Mouse (Mus musculus) erythroblast, adult 5-6 weeks (primary cell): Measurements from ENCODE around the gene Hoxa11. TPM values are rescaled to one million over a fixed set of nuclear protein-coding genes. Genes with fewer than 3 reads are reported as not detected.

Source experiments
- ATAC-seq: replicated peaks from 2 replicates; pipeline ENCODE4 v1.8.0; 2016; ENCODE audit warnings: moderate number of reproducible peaks, mild to moderate bottlenecking, moderate TSS enrichment, inconsistent platforms; ENCODE audit not compliant: poor library complexity, low FRiP score, severe bottlenecking
- total RNA-seq, 2 experiments: library from RNA; stranded (forward) in 1 of 2; stranded (reverse) in 1 of 2; fragments of 150-400 nt in 1 of 2; fragments of 200-764, 138-1000 nt in 1 of 2; gene quantifications; 2 replicates each; pipeline versions ENCODE4 v1.2.3 to v1.2.4; 2015 to 2017; ENCODE audit warnings: low replicate concordance in 2 of 2

Hoxa11 gene
- total RNA-seq, 2 experiments from 2014 or later, result not detected

DNA sequence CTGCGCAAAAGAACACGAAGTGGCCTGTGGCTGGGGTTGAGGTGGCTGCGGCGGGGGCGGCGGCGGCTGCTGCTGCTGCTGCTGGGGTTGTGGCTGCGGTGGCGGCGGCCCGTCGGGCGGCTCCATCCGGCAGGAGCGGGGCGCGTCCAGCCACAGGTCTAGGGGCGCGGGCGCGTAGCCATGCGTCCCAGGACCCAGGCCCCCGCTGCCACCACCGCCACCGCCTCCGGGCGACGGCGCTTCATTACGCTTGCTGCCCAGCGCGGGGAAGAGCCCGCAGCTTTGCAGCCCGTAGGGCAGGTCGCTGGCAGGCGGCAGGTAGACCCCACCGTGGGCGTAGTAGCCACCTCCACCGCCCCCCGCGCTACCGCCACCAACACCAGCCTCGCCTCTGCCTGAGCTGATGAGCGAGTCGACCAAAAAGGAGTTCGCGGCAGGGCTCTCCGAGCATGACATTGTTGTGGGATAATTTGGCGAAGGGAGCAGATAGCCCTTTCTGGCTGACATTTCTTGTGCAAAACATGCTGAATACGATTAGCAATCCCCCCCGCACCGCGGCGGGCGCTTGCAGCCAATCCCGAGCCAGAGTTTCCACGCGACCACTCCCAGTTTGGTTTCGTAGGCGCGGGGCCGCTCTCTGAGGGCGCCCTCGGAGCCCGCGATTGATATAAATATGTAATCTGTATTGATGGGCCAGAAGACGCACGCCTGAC lies 11.0 kb downstream of the Hoxa11 start:
- no peak for ATAC-seq

DNA sequence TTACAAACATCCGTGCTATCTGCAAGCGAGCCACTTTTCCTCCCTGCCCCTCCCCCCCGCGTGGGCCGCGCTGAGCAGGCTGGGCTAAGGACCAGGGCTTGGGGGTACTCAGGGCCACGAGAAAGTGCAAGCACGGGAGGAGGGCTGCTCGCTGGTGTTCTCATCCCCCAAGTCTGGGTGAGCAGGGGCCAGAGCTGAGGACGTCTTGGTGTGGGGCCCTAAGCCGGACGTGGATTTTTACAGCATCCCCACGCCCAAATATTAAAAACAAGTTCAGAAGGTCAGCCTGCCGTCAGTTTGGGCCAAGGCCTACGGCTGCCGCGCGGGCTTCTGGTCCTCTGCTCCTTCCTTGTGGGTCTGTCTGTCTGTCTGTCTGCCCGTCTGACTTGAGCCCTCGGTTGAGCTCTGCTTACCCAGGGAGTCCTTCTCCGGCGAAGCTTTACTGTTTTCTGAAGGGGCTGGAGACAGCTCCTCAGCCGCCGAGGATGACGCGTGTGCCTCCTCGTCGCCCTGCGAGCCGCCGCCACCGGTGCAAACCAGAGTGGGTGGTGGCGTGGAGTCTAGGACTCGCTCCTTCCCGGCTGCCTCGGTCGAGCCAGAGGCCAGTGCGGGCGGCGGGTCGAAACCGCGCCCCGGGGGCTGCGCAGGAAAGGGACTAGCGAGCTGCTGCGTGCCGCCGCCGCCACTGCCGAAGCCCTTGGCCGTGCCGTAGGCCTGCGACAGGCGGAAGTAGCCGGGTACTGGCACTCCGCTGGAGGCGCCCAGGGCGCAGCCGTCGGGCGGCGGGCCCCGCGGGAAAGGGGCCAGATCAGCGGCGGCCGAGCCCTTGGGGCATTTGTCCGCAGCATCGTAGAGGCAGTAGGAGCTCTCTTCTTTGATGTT lies 11.8 kb downstream of the Hoxa11 start:
- no peak for ATAC-seq

DNA sequence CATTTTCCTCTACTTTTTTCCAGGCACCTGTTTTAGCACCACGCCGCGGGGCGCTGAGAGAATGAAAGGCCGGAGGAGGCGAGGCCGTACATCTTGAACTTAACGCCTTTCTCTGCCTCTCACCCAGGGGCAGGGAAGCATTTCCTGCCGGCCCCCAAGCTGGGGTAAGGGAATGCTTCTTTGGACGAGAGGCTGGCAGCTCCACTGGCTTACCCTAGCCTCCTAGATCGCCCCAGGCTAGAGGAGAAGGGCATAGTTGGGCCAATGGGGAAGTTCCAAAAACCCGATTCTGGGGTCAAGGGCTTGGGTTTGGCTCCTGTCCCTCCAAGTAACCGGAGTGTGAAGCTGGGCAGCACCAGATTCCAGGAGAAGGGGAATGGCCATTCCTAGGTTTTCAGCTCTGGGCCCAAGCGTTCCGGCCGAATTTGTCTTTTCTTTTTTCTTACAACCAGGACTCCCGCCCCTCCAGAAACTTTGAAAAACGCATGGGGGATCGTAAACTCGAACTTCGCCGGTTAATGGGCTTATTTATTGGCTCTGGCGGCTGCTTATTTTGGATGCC lies 12.5 kb downstream of the Hoxa11 start:
- ATAC-seq, result no peak

DNA sequence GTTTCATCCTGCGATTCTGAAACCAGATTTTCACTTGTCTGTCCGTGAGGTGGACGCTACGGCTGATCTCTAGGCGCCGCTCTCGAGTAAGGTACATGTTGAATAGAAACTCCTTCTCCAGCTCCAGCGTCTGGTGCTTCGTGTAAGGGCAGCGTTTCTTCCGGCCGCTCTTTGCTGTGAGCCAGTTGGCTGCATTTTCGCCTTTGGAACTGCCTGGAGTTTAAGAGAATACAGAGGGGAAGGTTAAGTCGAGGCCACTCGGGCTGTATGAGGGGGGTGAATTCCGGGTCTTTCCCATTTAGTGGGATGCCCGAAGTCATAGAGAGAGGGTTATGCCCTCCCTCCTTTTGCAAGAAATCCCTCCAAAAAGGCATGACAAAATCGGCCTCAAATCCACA lies 13.0 kb downstream of the Hoxa11 start:
- ATAC-seq, result no peak

GRCm38 (mm10) chr6:52231885-52232567 lies 13.6 kb downstream of the Hoxa11 start:
- no peak for ATAC-seq

GRCm38 (mm10) chr6:52230516-52231165 lies 15.0 kb downstream of the Hoxa11 start, which contains the start of gene Hoxa9:
TSS of gene Hoxa9 (minus strand) at chr6:52231089.
- ATAC-seq, result no peak

GRCm38 (mm10) chr6:52229558-52230416 lies 15.8 kb downstream of the Hoxa11 start:
- ATAC-seq, result no peak

DNA sequence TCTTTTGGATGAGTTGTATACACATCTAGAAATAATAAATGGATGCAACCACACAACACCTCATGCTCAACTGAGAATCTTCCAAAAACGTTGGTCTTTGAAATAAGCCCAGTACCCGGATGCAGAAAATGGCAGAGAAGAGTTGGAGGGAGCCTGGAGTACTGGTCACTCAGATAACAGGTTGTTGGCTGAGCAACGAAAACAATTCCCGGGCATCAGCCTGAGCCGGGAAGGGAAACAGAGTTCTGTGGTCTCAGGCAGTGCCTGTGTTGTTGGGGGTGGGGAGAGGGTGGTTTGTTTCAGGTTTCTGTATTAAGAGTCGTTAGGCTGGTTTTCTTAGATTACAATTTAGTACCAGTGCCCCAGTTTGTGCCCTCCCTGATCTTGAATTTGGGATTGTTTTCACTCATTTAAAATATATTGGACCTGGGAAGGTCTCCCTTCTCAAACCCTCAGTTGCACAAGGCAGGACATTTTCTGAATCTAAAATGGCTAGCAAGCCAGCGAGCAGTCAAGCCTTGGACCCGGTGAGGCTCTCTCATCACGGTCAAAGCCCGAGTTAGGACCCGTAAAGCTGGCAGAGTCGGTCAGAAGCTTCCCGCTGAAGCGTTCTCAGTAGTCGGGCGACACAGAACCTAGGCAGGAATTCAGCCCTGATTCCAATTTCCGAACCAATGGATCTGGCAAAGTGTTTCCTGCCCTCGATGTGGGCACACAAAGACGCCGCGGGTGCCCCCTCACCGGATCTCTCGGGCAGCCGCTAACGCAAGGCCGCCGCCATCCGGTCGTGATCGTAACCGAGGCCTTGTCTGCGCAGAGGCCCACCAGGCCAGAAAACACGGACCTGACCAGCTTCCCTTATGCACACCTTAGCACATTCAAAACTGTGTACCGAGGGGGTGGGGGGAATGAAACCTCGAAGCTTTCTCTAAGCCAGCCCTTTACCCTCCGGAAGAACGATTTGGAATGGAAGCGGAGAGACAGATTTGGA lies 16.8 kb downstream of the Hoxa11 start:
- ATAC-seq, result no peak

DNA sequence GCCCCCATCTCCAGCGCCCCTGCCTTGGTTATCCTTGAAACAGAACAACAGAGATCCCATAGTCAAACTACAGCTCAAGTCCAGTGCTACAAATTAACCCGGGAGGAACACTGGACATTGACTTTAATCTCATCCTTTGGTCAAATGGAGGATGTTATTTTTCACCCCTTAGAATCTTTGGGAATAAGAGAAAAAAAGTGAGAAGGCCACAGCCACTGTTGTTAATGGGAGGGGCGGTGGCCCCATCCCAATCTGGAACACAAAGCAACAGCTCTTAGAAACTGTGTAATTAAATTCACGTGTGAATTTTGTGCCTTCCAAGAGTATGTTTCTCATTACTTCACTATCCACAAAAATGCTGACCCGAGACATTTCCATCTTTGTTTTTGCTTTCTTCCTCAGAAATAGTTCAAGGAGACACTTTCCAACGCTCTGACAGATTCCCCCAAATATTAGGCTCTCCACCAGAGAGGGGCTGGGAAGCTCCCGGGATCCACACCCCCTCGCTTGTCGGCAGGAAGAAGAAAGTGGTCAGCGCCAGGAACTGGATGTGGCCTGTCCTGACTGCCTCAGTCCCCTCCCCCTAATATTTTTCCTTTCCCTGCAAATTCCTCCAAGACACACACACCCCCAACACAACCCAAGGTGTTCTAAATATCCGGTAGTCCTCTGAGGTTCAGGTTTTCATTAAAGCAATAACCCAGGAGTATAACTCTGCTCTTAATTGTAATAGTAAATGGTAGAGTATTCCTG lies 18.0 kb downstream of the Hoxa11 start:
- no peak for ATAC-seq

DNA sequence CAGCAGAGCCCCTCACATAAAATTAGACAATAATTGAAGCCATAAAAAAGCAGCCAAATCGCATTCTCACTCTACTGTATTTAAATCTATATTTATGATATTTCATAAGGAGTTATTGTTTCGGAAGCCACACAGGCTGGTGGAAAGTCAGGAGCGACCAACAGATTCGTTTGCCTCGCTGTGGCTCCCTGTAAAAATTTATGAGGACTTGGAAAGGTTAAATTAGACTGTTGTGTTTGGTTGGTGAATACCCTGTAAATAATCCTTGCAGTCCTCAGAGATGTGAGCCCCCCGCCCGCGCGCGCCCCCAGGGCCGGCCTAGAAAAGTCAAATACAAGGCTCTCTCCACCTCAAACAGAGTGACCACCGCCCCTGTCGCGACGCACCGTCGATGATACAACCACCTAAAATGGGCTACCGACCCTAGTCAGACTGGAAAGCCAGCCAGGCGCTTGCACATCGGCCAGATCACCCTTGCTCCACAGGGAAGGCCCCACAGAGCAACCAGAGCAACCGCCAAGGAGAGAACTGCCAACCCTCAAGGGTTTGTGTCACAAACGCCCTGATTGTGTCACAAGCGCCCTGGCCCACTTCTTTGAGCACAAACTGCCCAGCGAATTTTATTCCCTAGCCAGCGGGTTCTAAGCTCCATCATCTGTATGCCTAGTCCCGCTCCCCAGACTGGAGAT lies 18.9 kb downstream of the Hoxa11 start:
- ATAC-seq, result no peak

DNA sequence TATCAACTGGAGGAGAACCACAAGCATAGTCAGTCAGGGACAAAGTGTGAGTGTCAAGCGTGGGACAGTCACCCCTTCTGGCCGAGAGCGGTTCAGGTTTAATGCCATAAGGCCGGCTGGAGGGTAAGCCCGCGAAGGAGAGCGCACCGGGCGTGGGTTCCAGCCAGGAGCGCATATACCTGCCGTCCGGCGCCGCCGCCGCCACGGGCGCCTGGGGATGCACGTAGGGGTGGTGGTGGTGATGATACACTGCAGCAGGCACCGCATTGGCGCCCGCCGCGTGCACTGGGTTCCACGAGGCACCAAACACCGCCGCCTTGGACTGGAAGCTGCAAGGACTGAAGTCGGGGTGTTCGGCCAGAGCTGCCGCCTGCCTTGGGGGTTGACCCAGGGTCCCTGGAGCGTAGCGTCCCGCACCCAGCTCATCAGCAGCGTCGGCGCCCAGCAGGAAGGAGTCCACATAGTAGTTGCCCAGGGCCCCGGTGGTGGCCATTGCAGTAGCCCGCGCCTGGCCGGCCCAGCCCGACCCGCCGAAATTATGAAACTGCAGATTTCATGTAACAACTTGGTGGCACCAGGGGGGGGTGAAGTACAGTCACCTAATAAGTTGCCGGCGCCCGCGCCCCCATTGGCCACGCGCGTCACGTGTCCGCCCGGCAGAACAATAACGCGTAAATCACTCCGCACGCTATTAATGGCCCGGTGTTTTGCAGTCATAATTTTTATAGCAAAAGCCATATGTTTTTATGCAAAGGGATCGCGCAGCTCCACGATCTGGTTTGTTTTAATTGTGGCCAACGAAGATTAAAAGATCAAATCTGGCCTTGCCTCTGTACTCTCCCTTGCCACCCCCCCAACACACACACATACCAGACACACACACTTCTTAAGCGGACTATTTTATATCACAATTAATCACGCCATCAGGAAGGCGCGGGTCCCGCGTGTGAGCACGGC lies 19.7 kb downstream of the Hoxa11 start:
- no peak for ATAC-seq

- ATAC-seq, result no peak
These were observed 20.6 kb downstream of the Hoxa11 start for GRCm38 (mm10) chr6:52224895-52225611.

GRCm38 (mm10) chr6:52223939-52224760 lies 21.5 kb downstream of the Hoxa11 start:
- no peak for ATAC-seq

DNA sequence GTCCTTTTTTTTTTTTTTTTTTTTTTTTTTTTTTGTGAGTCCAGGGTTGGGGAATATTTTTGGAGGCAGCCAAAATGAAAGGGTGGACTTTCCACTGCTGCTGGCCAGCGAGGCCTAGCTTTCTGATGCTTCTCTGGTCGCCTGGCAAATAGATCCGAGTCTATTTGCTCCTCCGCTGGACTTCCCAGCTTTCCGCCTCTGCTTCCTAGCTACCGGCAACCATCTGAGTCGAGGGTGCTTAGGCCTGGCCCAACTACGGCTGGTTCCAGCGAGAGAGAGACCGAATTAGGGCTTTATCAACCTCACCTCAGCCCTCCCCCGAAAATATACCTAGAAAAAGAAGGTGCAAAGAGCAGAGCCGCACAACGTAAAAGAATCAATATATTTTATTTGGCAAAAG lies 22.9 kb downstream of the Hoxa11 start:
- ATAC-seq, result no peak
